Mouse (Mus musculus) stomach, postnatal 0 days (tissue): Measurements from ENCODE around the gene Smad6.

Experiments used
- CTCF ChIP-seq: IDR thresholded peaks from 2 replicates; pipeline ENCODE4 v1.5.1; 2016; ENCODE audit warnings: antibody characterized with exemption, low read depth, mild to moderate bottlenecking, moderate library complexity
- EP300 ChIP-seq: optimal IDR thresholded peaks from 2 replicates; pipeline ENCODE3; 2016; ENCODE audit warnings: antibody characterized with exemption

GRCm38 (mm10) chr9:63997439-63997838 lies 24.4 kb downstream of the Smad6 start:
- TF ChIP-seq CTCF: peak; percentile 71
- TF ChIP-seq EP300: no peak
